Mouse (Mus musculus) lung, postnatal 0 days (tissue): ENCODE measurements around the gene 2010111I01Rik.

Source experiments
- CTCF ChIP-seq: IDR thresholded peaks from 2 replicates; pipeline ENCODE4 v1.5.1; 2016; ENCODE audit warnings: antibody characterized with exemption, mild to moderate bottlenecking
- EP300 ChIP-seq: IDR thresholded peaks from 2 replicates; pipeline ENCODE4 v1.6.1; 2016; ENCODE audit warnings: antibody characterized with exemption, mild to moderate bottlenecking, control low read depth

DNA sequence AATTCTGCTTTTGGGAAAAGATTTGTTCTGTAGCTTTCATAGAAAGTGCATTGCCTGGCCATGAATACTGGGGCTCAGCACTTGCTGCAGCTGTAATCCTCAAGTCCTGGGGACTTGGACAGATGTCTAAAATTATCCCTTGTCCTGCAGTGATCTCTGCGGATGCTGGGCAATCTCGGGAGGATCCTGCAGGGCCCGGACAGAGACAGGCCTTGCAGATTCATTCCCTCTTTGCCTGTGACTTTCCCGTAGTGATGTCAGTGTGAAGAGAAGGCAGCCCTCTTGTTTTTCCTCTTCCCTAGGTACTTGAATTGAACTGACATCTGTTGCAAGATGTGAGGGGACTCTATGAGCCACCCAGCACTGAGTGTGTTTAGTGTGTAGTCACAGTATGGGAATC, 295.4 kb downstream of the 2010111I01Rik start:
- TF ChIP-seq CTCF (no peak), EP300 (no peak)
